Mouse (Mus musculus) G1E (cell line): Measurements from ENCODE around the gene Ace3.

ENCODE experiments used
- CTCF ChIP-seq: IDR thresholded peaks from 2 replicates; pipeline ENCODE4 v1.5.1; 2012; ENCODE audit warnings: low read depth, low read length, inconsistent platforms, mixed read lengths
- POLR2AphosphoS5 ChIP-seq: IDR thresholded peaks from 2 replicates; pipeline ENCODE4 v1.6.1; 2012; ENCODE audit warnings: low read depth, low read length, inconsistent platforms; ENCODE audit not compliant: insufficient replicate concordance

DNA sequence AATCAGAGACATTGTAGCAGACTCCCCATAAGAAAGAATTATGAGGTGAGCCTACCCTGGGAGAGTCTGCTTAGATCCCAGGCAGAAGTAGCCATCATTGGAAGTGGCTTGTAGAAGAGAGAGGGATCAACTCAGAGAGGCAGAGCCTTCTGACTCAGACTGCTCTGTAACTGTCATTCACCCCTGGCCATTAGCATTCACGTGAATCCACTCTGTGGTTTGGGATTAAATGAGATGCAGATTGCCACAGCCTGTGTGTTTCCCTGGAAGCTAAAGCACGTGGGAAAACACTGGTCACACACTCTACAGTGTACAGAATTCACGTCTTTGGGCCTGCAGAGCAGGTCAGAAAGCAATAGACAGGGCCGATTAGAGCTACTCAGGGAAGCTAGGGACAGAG is 10.0 kb upstream of the Ace3 start:
- TF ChIP-seq CTCF = no peak
- TF ChIP-seq POLR2AphosphoS5 = no peak
